Mouse (Mus musculus): ENCODE data around the gene Mfsd1. TPM values are rescaled to one million over a fixed set of nuclear protein-coding genes. Genes with fewer than 3 reads are reported as not detected.

The Mfsd1 gene
- total and polyA plus RNA-seq, 3 experiments: 44.3 to 95.7 (median 56.8) TPM

DNA sequence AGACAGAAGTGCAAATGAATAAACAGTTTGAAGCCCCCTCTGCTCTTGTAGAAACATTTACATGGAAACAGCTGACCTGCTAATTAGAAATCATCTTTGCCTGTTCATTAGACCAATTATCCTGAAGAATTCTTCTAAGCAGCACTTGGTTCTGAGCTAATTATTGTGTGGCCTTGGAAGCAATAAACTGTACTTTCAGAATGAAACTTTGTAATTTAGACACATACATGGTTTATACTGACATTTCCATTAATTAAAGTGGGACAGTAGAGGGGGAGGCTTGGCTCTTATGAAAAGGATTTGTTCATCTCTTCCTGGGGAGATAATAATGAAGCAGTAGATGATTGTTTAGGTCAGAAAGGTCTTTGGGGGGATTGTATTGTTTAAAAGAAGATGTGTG is 35.7 kb downstream of the Mfsd1 start:
- Histone ChIP-seq H3K4me1 (ENCODE audit: control insufficient read depth in 1 of 2, insufficient read depth in 2 of 2) (peaks cover 6 to 10% of the 10 kb centered on the region in 2 experiments; a peak in 2 of 4 replicates), H3K4me2 (ENCODE audit: insufficient read depth, low read depth, poor library complexity, severe bottlenecking) (no peak overlapping the region), H3K79me2 (replicated peaks; ENCODE audit: control insufficient read depth, extremely low read depth, insufficient read depth, poor library complexity, severe bottlenecking) (no peaks in the 10 kb centered on the region), H3K9ac (ENCODE audit: insufficient read depth, low read depth) (no peak overlapping the region), H3K27me3 (replicated peaks) (no peaks in the 10 kb centered on the region), H3K36me3 (replicated peaks in 1 of 2; ENCODE audit: control insufficient read depth in 1 of 2, insufficient read depth in 1 of 2, low read length in 1 of 2) (no peaks in the 10 kb centered on the region), H3K4me3 (replicated peaks in 1 of 3; ENCODE audit: low read depth in 2 of 3, low read length in 2 of 3, poor library complexity in 1 of 3) (no peak overlapping the region), H3K9me3 (replicated peaks; ENCODE audit: low read length) (no peaks in the 10 kb centered on the region), H3K27ac (ENCODE audit: insufficient read depth, low read depth) (no peak overlapping the region)
- DNase-seq (ENCODE audit: extremely low read depth): no peak
- TF ChIP-seq RCOR1 (conservative IDR thresholded peaks at IDR 0.05; ENCODE audit: low read depth, low read length) (no peak), MXI1 (IDR thresholded peaks at IDR 0.05; ENCODE audit: low read depth, low read length) (no peak), HCFC1 (IDR thresholded peaks at IDR 0.05; ENCODE audit: low read depth, low read length) (no peak), JUN (IDR thresholded peaks at IDR 0.05; ENCODE audit: insufficient read depth, low read depth, low read length) (no peak), CHD1 (IDR thresholded peaks at IDR 0.05; ENCODE audit: low read depth, low read length) (no peak), MAZ (IDR thresholded peaks at IDR 0.05; ENCODE audit: low read depth, low read length) (no peak), PAX5 (IDR thresholded peaks at IDR 0.05; ENCODE audit: low read length) (no peak), TBP (conservative IDR thresholded peaks at IDR 0.05; ENCODE audit: low read depth, low read length) (no peak), ZKSCAN1 (IDR thresholded peaks at IDR 0.05; ENCODE audit: borderline replicate concordance, low read depth, low read length) (no peak), SIN3A (IDR thresholded peaks at IDR 0.05; ENCODE audit: low read length) (no peak), POLR2AphosphoS2 (IDR thresholded peaks at IDR 0.05; ENCODE audit: low read depth, low read length) (no peak), ETS1 (conservative IDR thresholded peaks at IDR 0.05; ENCODE audit: low read depth, low read length) (no peak), MEF2A (IDR thresholded peaks at IDR 0.05; ENCODE audit: borderline replicate concordance, low read depth, low read length) (no peak), MAX (IDR thresholded peaks at IDR 0.05; ENCODE audit: low read length) (no peak), MYC (IDR thresholded peaks at IDR 0.05; ENCODE audit: low read depth, low read length) (no peak), USF1 (IDR thresholded peaks at IDR 0.05; ENCODE audit: low read depth, low read length) (no peak), MAFK (IDR thresholded peaks at IDR 0.05; ENCODE audit: insufficient replicate concordance, low read length) (no peak)
- dilution Hi-C loops (cut with MboI; ENCODE audit: extremely low pct_ligation_motif_present, extremely low pct_unique_long_range_greater_than_20kb, low sequenced_read_pairs) (no loop called here), in situ Hi-C loops (cut with MboI; ENCODE audit: low pct_ligation_motif_present, low pct_unique_long_range_greater_than_20kb, low sequenced_read_pairs) (loop anchor here (25.0 kb wide), 1 partner anchor 919 kb away; no protein-coding TSS in a partner anchor)

DNA sequence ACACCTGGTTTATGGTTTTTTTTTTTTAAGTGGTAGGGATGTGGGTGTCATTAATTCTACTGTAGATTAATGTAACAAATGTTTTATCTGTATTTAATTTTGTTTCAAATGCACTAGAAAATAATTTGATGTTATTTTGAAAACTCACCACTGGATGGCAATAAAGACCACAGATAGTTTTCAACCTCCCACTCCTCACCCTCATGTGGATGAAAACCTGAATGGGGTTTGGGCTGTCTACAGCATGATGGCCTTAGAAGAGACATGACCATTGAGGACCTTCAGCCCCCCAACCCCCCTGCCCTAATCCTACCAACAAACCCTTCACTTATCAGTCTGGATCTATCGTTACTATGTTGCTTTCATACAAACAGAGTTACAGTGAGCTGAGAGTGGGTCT is 42.1 kb downstream of the Mfsd1 start:
- peaks cover 4 to 10% of the 10 kb centered on the region in 2 experiments; a peak in 2 of 4 replicates for H3K4me1 ChIP-seq (ENCODE audit: control insufficient read depth in 1 of 2, insufficient read depth in 2 of 2)
- no peaks in the 10 kb centered on the region for H3K36me3 ChIP-seq (replicated peaks in 1 of 2; ENCODE audit: control insufficient read depth in 1 of 2, insufficient read depth in 1 of 2, low read length in 1 of 2)
- no peaks in the 10 kb centered on the region for H3K27me3 ChIP-seq (replicated peaks)
- no peak overlapping the region for H3K27ac ChIP-seq (ENCODE audit: insufficient read depth, low read depth)
- H3K4me2 ChIP-seq (ENCODE audit: insufficient read depth, low read depth, poor library complexity, severe bottlenecking): no peak overlapping the region
- H3K4me3 ChIP-seq (replicated peaks in 1 of 3; ENCODE audit: low read depth in 2 of 3, low read length in 2 of 3, poor library complexity in 1 of 3): no peak overlapping the region
- H3K9me3 ChIP-seq (replicated peaks; ENCODE audit: low read length): no peaks in the 10 kb centered on the region
- H3K9ac ChIP-seq (ENCODE audit: insufficient read depth, low read depth): no peak overlapping the region
- peak; percentile 10 for DNase-seq (ENCODE audit: extremely low read depth)
- in situ Hi-C loops (cut with MboI; ENCODE audit: low pct_ligation_motif_present, low pct_unique_long_range_greater_than_20kb, low sequenced_read_pairs) (loop anchor here (10.0 to 25.0 kb wide), 2 partner anchors 420 to 913 kb away; no protein-coding TSS in a partner anchor), dilution Hi-C loops (cut with MboI; ENCODE audit: extremely low pct_ligation_motif_present, extremely low pct_unique_long_range_greater_than_20kb, low sequenced_read_pairs) (no loop called here)
- H3K79me2 ChIP-seq (replicated peaks; ENCODE audit: control insufficient read depth, extremely low read depth, insufficient read depth, poor library complexity, severe bottlenecking): no peaks in the 10 kb centered on the region
- TF ChIP-seq KAT2A (IDR thresholded peaks at IDR 0.05; ENCODE audit: insufficient replicate concordance, low read length) (no peak), ZMIZ1 (IDR thresholded peaks at IDR 0.05; ENCODE audit: low read depth, low read length) (no peak), EP300 (IDR thresholded peaks at IDR 0.05; ENCODE audit: low read length) (no peak), JUN (IDR thresholded peaks at IDR 0.05; ENCODE audit: insufficient read depth, low read depth, low read length) (no peak), USF1 (IDR thresholded peaks at IDR 0.05; ENCODE audit: low read depth, low read length) (no peak), GABPA (IDR thresholded peaks at IDR 0.05; ENCODE audit: insufficient replicate concordance, low read depth, low read length) (no peak), PAX5 (IDR thresholded peaks at IDR 0.05; ENCODE audit: low read length) (no peak), ZNF384 (IDR thresholded peaks at IDR 0.05; ENCODE audit: low read depth, low read length) (no peak), HCFC1 (IDR thresholded peaks at IDR 0.05; ENCODE audit: low read depth, low read length) (no peak), ZKSCAN1 (IDR thresholded peaks at IDR 0.05; ENCODE audit: borderline replicate concordance, low read depth, low read length) (no peak), E2F4 (IDR thresholded peaks at IDR 0.05; ENCODE audit: insufficient replicate concordance, low read depth, low read length) (no peak), CHD1 (IDR thresholded peaks at IDR 0.05; ENCODE audit: low read depth, low read length) (no peak), UBTF (IDR thresholded peaks at IDR 0.05; ENCODE audit: low read depth, low read length) (no peak), TCF12 (IDR thresholded peaks at IDR 0.05; ENCODE audit: low read depth, low read length) (no peak), TBP (conservative IDR thresholded peaks at IDR 0.05; ENCODE audit: low read depth, low read length) (no peak), MAZ (IDR thresholded peaks at IDR 0.05; ENCODE audit: low read depth, low read length) (no peak), MAFK (IDR thresholded peaks at IDR 0.05; ENCODE audit: insufficient replicate concordance, low read length) (no peak), ZC3H11A (IDR thresholded peaks at IDR 0.05; ENCODE audit: low read depth, low read length) (peak; percentile 66), IRF4 (IDR thresholded peaks at IDR 0.05; ENCODE audit: low read depth, low read length) (no peak), MYC (IDR thresholded peaks at IDR 0.05; ENCODE audit: low read depth, low read length) (no peak), POLR2A (IDR thresholded peaks at IDR 0.05; ENCODE audit: low read depth, low read length) (no peak), USF2 (conservative IDR thresholded peaks at IDR 0.05; ENCODE audit: low read depth, low read length) (no peak), SIN3A (IDR thresholded peaks at IDR 0.05; ENCODE audit: low read length) (no peak), BHLHE40 (IDR thresholded peaks at IDR 0.05; ENCODE audit: low read depth, low read length) (no peak), ETS1 (conservative IDR thresholded peaks at IDR 0.05; ENCODE audit: low read depth, low read length) (no peak), NELFE (IDR thresholded peaks at IDR 0.05; ENCODE audit: low read depth, low read length) (no peak)
